Mouse (Mus musculus) testis, adult 2 months (tissue): ENCODE data around the gene Ces4a.

ENCODE experiments used
- CTCF ChIP-seq: fragments of 200-500 bp; IDR thresholded peaks from 2 replicates; pipeline ENCODE4 v1.5.1; 2012; ENCODE audit warnings: low read depth, mild to moderate bottlenecking, inconsistent platforms, low read length, moderate library complexity; ENCODE audit not compliant: control insufficient read depth, insufficient read depth, insufficient replicate concordance
- POLR2A ChIP-seq: fragments of 200-500 bp; IDR thresholded peaks from 2 replicates; pipeline ENCODE4 v1.6.1; 2012; ENCODE audit warnings: low read depth, mild to moderate bottlenecking, inconsistent platforms, low read length, moderate library complexity; ENCODE audit not compliant: control insufficient read depth

DNA sequence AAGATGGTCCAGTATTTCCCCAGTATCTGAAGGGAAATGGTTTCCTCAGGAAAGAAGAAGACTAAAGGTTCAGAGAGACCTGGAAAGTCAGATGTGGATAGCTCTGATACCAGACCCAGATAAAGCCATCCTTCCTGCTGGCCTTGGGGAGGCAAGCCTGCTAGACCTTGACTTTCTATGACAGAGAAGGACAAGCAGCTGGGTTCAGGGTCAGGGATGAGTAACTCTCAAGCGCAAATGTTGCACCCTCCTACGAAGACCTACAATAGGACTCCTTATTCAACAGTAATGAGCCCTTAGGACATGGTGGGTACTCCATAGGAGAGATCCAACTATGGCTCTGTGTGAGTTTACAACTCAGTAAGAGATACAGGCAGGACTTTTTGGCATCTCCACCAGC lies 33.6 kb downstream of the Ces4a start:
- TF ChIP-seq CTCF, result no peak
- no peak for TF ChIP-seq POLR2A
